Mouse (Mus musculus): ENCODE results near the gene Pde4d.

The Pde4d gene

GRCm38 (mm10) chr13:109655390-109655789, 1205.6 kb downstream of the Pde4d start:
- DNase-seq (ENCODE audit: low spot score in 2 of 2), result no peak

GRCm38 (mm10) chr13:109659103-109659502, 1209.4 kb downstream of the Pde4d start:
- DNase-seq (ENCODE audit: low spot score in 2 of 2), result no peak

GRCm38 (mm10) chr13:109661345-109661744, 1211.6 kb downstream of the Pde4d start:
- DNase-seq (ENCODE audit: low spot score in 2 of 2), result no peak

- no peak for DNase-seq (ENCODE audit: low spot score in 2 of 2)
Observed at GRCm38 (mm10) chr13:109662099-109662498, 1212.4 kb downstream of the Pde4d start.

- DNase-seq (ENCODE audit: low spot score in 2 of 2), result no peak
Observed at GRCm38 (mm10) chr13:109662731-109663130, 1213.0 kb downstream of the Pde4d start.

- no peak for DNase-seq (ENCODE audit: low spot score in 2 of 2)
Observed at GRCm38 (mm10) chr13:109664956-109665802, 1215.4 kb downstream of the Pde4d start.

- DNase-seq (ENCODE audit: low spot score in 2 of 2), result no peak
Observed at GRCm38 (mm10) chr13:109665803-109666403, 1216.2 kb downstream of the Pde4d start.

GRCm38 (mm10) chr13:109669965-109670364, 1220.2 kb downstream of the Pde4d start:
- no peak for DNase-seq (ENCODE audit: low spot score in 2 of 2)

GRCm38 (mm10) chr13:109671589-109672347, 1222.0 kb downstream of the Pde4d start:
- peak; percentile 43 to 78 for DNase-seq (ENCODE audit: low spot score in 2 of 2)

GRCm38 (mm10) chr13:109677047-109677446, 1227.3 kb downstream of the Pde4d start:
- DNase-seq (ENCODE audit: low spot score in 2 of 2), result no peak

- DNase-seq (ENCODE audit: low spot score in 2 of 2), result no peak
Observed at GRCm38 (mm10) chr13:109677617-109678016, 1227.9 kb downstream of the Pde4d start.

- DNase-seq (ENCODE audit: low spot score in 2 of 2), result no peak
Observed at GRCm38 (mm10) chr13:109678991-109679390, 1229.2 kb downstream of the Pde4d start.

- DNase-seq (ENCODE audit: low spot score in 2 of 2), result no peak
Observed at GRCm38 (mm10) chr13:109680229-109680628, 1230.5 kb downstream of the Pde4d start.

- no peak for DNase-seq (ENCODE audit: low spot score in 2 of 2)
Observed at GRCm38 (mm10) chr13:109681699-109682293, 1232.0 kb downstream of the Pde4d start.

GRCm38 (mm10) chr13:109683001-109683400, 1233.3 kb downstream of the Pde4d start:
- DNase-seq (ENCODE audit: low spot score in 2 of 2), result no peak

GRCm38 (mm10) chr13:109684985-109685295, 1235.2 kb downstream of the Pde4d start:
- no peak for DNase-seq (ENCODE audit: low spot score in 2 of 2)

GRCm38 (mm10) chr13:109685296-109686115, 1235.8 kb downstream of the Pde4d start:
- peak; percentile 52 to 58 for DNase-seq (ENCODE audit: low spot score in 2 of 2)

- no peak for DNase-seq (ENCODE audit: low spot score in 2 of 2)
Observed at GRCm38 (mm10) chr13:109686116-109686876, 1236.5 kb downstream of the Pde4d start.

GRCm38 (mm10) chr13:109686906-109687305, 1237.2 kb downstream of the Pde4d start:
- no peak for DNase-seq (ENCODE audit: low spot score in 2 of 2)

GRCm38 (mm10) chr13:109688195-109688594, 1238.4 kb downstream of the Pde4d start:
- DNase-seq (ENCODE audit: low spot score in 2 of 2), result no peak

GRCm38 (mm10) chr13:109689176-109689575, 1239.4 kb downstream of the Pde4d start:
- no peak for DNase-seq (ENCODE audit: low spot score in 2 of 2)

Measured in frontal cortex, postnatal 36 days (tissue).